Comparison of ENCODE assay signal across 17 mouse cellular contexts in the genomic region with DNA sequence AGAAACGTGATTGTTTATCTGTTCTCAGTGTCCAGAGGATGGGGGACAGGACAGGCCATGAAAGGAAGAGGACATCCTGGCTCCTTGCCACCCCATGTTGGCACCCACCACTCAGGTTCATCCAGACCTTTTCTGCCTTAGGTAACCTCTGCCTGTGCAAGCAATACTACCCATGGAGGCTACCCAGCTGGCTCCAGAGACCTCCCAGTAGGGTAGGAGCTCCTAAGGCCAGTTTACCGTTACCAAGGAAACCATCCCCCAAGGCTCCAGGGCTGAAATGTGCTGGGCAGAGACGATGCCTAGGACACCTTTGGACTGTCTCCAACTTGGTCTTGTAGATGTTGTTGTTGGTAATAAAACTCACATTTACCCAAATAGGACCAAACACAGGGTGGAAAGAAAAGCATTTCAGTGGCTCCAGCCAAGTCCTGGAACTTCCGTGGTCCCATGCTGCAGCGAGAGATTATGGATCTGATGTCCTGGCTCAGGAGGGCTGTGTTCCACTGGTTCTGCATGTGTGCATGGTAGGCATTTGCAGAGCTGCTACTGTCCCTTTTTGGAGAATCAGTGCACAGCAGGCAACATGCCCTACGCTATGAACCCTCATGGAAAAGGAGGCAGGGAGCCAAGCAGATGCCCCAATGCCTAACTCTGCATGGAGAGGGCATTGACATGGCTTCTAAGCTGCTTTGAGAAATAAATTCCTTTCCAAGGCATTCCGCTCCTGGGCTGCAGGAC. TPM values are rescaled to one million over a fixed set of nuclear protein-coding genes. Genes with fewer than 3 reads are reported as not detected.
DNase-seq lines count a peak whose midpoint lies in the region; ATAC-seq and TF ChIP-seq lines count a peak whose summit lies in the region.
"Had no signal": no experiment of that assay in that cellular context is flagged by ENCODE, and none has a peak within 500 bp of the region (broad histone marks: within the 10 kb centered on the region; RNA-seq: fewer than 3 reads in every experiment).

No protein-coding gene starts in this region.

- no peak overlapping the region for H3K27ac ChIP-seq in lung, embryonic 15.5 days
- H3K27ac ChIP-seq in embryonic facial prominence, embryonic 15.5 days (replicated peaks), result no peak overlapping the region
- H3K27ac ChIP-seq in midbrain, postnatal 0 days (ENCODE audit: low read depth, low read length), result peak overlapping the region; percentile 48
- H3K27ac ChIP-seq in intestine, embryonic 15.5 days, result no peak overlapping the region
- H3K27ac ChIP-seq: macrophage had no signal

- no peaks in the 10 kb centered on the region for H3K27me3 ChIP-seq in lung, embryonic 15.5 days
- no peaks in the 10 kb centered on the region for H3K27me3 ChIP-seq in embryonic facial prominence, embryonic 15.5 days
- no peaks in the 10 kb centered on the region for H3K27me3 ChIP-seq in midbrain, postnatal 0 days (ENCODE audit: insufficient read depth, low read length)
- no peaks in the 10 kb centered on the region for H3K27me3 ChIP-seq in intestine, embryonic 15.5 days (replicated peaks)

- peak; percentile 31 for DNase-seq in cerebellum, adult 11-12 months
- no peak for DNase-seq in cerebellum, adult 11 months
- no peak for DNase-seq in lung, adult 2 months
- DNase-seq in midbrain, postnatal 0 days (ENCODE audit: low spot score), result peak; percentile 91
- DNase-seq in urinary bladder, adult 18-20 months (ENCODE audit: low spot score in 2 of 2), result no peak
- DNase-seq: adrenal gland, postnatal 10 days; heart, adult 11 months; kidney, postnatal 14 days; thymus, adult 18-20 months had no signal

- H3K4me1 ChIP-seq in lung, embryonic 15.5 days, result 0 out of 2 replicates have a peak, but pooled peaks cover 4% of the 10 kb centered on the region
- peaks cover 4% of the 10 kb centered on the region for H3K4me1 ChIP-seq in lung, adult 2 months (ENCODE audit: control insufficient read depth, insufficient read depth, low read length)
- peaks cover 6% of the 10 kb centered on the region; the same call in 1 of the 2 replicates for H3K4me1 ChIP-seq in embryonic facial prominence, embryonic 15.5 days
- peaks cover 14% of the 10 kb centered on the region for H3K4me1 ChIP-seq in midbrain, postnatal 0 days (ENCODE audit: insufficient read depth, low read length)
- H3K4me1 ChIP-seq in intestine, embryonic 15.5 days (replicated peaks), result no peaks in the 10 kb centered on the region

- 0 out of 2 replicates have a peak, but pooled peaks have one; percentile 47 for ATAC-seq in lung, embryonic 15.5 days (ENCODE audit: borderline replicate concordance, extremely low read depth, low FRiP score, low TSS enrichment)
- ATAC-seq in embryonic facial prominence, embryonic 15.5 days (ENCODE audit: insufficient number of reproducible peaks, low FRiP score, low TSS enrichment, low read depth), result peak; percentile 24; the same call in 1 of the 2 replicates
- peak; percentile 66 for ATAC-seq in midbrain, postnatal 0 days (ENCODE audit: low FRiP score)
- no peak for ATAC-seq in intestine, embryonic 15.5 days
- ATAC-seq: intestine, embryonic 16.5 days had no signal

- no peaks in the 10 kb centered on the region for H3K36me3 ChIP-seq in lung, embryonic 15.5 days
- no peaks in the 10 kb centered on the region for H3K36me3 ChIP-seq in embryonic facial prominence, embryonic 15.5 days
- no peaks in the 10 kb centered on the region for H3K36me3 ChIP-seq in midbrain, postnatal 0 days (ENCODE audit: insufficient read depth, low read length)
- no peaks in the 10 kb centered on the region for H3K36me3 ChIP-seq in intestine, embryonic 15.5 days

- 55% methylated on average over 7 of the region's 7 CpGs for WGBS in lung, embryonic 15.5 days
- WGBS in lung, adult 2 months, result 55% methylated on average over 7 of the region's 7 CpGs
- 62% methylated on average over 7 of the region's 7 CpGs for WGBS in embryonic facial prominence, embryonic 15.5 days
- 46% methylated on average over 7 of the region's 7 CpGs for WGBS in midbrain, postnatal 0 days
- WGBS in intestine, embryonic 15.5 days, result 69% methylated on average over 7 of the region's 7 CpGs

- TF ChIP-seq POLR2A in lung, adult 2 months (IDR thresholded peaks at IDR 0.05; ENCODE audit: borderline replicate concordance, extremely low read depth, low read depth, low read length), result no peak

- no peak for TF ChIP-seq CTCF in lung, adult 2 months (IDR thresholded peaks at IDR 0.05; ENCODE audit: insufficient read depth, low read length)
- TF ChIP-seq CTCF in midbrain, postnatal 0 days (IDR thresholded peaks at IDR 0.05), result no peak

- no peaks in the 10 kb centered on the region for H3K9me3 ChIP-seq in lung, embryonic 15.5 days
- no peaks in the 10 kb centered on the region for H3K9me3 ChIP-seq in embryonic facial prominence, embryonic 15.5 days (replicated peaks)
- no peaks in the 10 kb centered on the region for H3K9me3 ChIP-seq in midbrain, postnatal 0 days (ENCODE audit: low read length)
- no peaks in the 10 kb centered on the region for H3K9me3 ChIP-seq in intestine, embryonic 15.5 days

- no peak overlapping the region for H3K4me3 ChIP-seq in lung, embryonic 15.5 days
- H3K4me3 ChIP-seq in lung, adult 2 months (replicated peaks; ENCODE audit: extremely low read depth, low read depth, low read length), result no peak overlapping the region
- no peak overlapping the region for H3K4me3 ChIP-seq in embryonic facial prominence, embryonic 15.5 days (replicated peaks)
- no peak overlapping the region for H3K4me3 ChIP-seq in midbrain, postnatal 0 days (ENCODE audit: low read depth, low read length)
- no peak overlapping the region for H3K4me3 ChIP-seq in intestine, embryonic 15.5 days (replicated peaks)
- H3K4me3 ChIP-seq: myocyte had no signal

- no peak overlapping the region for H3K9ac ChIP-seq in lung, embryonic 15.5 days
- H3K9ac ChIP-seq in embryonic facial prominence, embryonic 15.5 days, result no peak overlapping the region
- H3K9ac ChIP-seq in midbrain, postnatal 0 days (replicated peaks; ENCODE audit: low read length, poor library complexity, severe bottlenecking), result no peak overlapping the region
- no peak overlapping the region for H3K9ac ChIP-seq in intestine, embryonic 15.5 days

- H3K4me2 ChIP-seq in lung, embryonic 15.5 days, result no peak overlapping the region
- no peak overlapping the region for H3K4me2 ChIP-seq in embryonic facial prominence, embryonic 15.5 days (replicated peaks)
- no peak overlapping the region for H3K4me2 ChIP-seq in midbrain, postnatal 0 days (ENCODE audit: low read depth, low read length, poor library complexity, severe bottlenecking)
- no peak overlapping the region for H3K4me2 ChIP-seq in intestine, embryonic 15.5 days (replicated peaks)

RNA-seq across cellular contexts. Expression of gene 4933407L21Rik, which starts 6.0 kb away (rescaled TPM):
- 0.14 and 0.47 TPM in 2 replicates for polyA plus RNA-seq in lung, embryonic 15.5 days (2015; fragmentation: Nextera tagmentation; extraction: Ambion mirVana)
- polyA plus RNA-seq in lung, adult 2 months (2012; rRNA removed), result not detected in 2 replicates
- 0.45 and 1.2 TPM in 2 replicates for polyA plus RNA-seq in embryonic facial prominence, embryonic 15.5 days (2015; fragmentation: Nextera tagmentation; extraction: Ambion mirVana)
- 9.4 and 10.6 TPM in 2 replicates for total RNA-seq in midbrain, postnatal 0 days (2014; rRNA removed)
- 8.5 and 10.1 TPM in 2 replicates for polyA plus RNA-seq in midbrain, postnatal 0 days (2015; fragmentation: Nextera tagmentation; extraction: Ambion mirVana)
- 0.32 and 0.34 TPM in 2 replicates for polyA plus RNA-seq in intestine, embryonic 15.5 days (2015; fragmentation: Nextera tagmentation; extraction: Ambion mirVana)
- total RNA-seq: liver, adult 2 months had no signal
- polyA plus RNA-seq: heart, postnatal 0 days; liver, adult 2 months; macrophage; myocyte had no signal

RNA-seq across cellular contexts. Expression of gene Itm2c, which starts 28.2 kb away (rescaled TPM):
- polyA plus RNA-seq in lung, embryonic 15.5 days (2015; fragmentation: Nextera tagmentation; extraction: Ambion mirVana), result 208 and 219 TPM in 2 replicates
- polyA plus RNA-seq in lung, adult 2 months (2012; rRNA removed), result 232 and 319 TPM in 2 replicates
- 283 and 290 TPM in 2 replicates for polyA plus RNA-seq in embryonic facial prominence, embryonic 15.5 days (2015; fragmentation: Nextera tagmentation; extraction: Ambion mirVana)
- 312 and 376 TPM in 2 replicates for total RNA-seq in midbrain, postnatal 0 days (2014; rRNA removed)
- polyA plus RNA-seq in midbrain, postnatal 0 days (2015; fragmentation: Nextera tagmentation; extraction: Ambion mirVana), result 293 and 297 TPM in 2 replicates
- polyA plus RNA-seq in intestine, embryonic 15.5 days (2015; fragmentation: Nextera tagmentation; extraction: Ambion mirVana), result 135 TPM in 2 replicates

RNA-seq across cellular contexts. Expression of gene Gpr55, which starts 38.5 kb away (rescaled TPM):
- 0.09 TPM in 1 of 2 replicates, not detected in the other for polyA plus RNA-seq in lung, embryonic 15.5 days (2015; fragmentation: Nextera tagmentation; extraction: Ambion mirVana)
- polyA plus RNA-seq in lung, adult 2 months (2012; rRNA removed), result 0.49 and 0.58 TPM in 2 replicates
- polyA plus RNA-seq in embryonic facial prominence, embryonic 15.5 days (2015; fragmentation: Nextera tagmentation; extraction: Ambion mirVana), result 0.19 and 0.26 TPM in 2 replicates
- 0.22 TPM in 1 of 2 replicates, not detected in the other for total RNA-seq in midbrain, postnatal 0 days (2014; rRNA removed)
- polyA plus RNA-seq in midbrain, postnatal 0 days (2015; fragmentation: Nextera tagmentation; extraction: Ambion mirVana), result 0.10 and 0.19 TPM in 2 replicates
- polyA plus RNA-seq in intestine, embryonic 15.5 days (2015; fragmentation: Nextera tagmentation; extraction: Ambion mirVana), result 0.04 and 0.10 TPM in 2 replicates
- polyA plus RNA-seq: heart, postnatal 0 days; myocyte had no signal

Comparison
In these comparisons a context has a peak if more than half of its experiments do, and no peak if none do; other contexts are left out.
1. DNase-seq: peak in cerebellum, adult 11-12 months (single experiment) and midbrain, postnatal 0 days (single experiment); none in cerebellum, adult 11 months (single experiment), lung, adult 2 months (single experiment) and urinary bladder, adult 18-20 months (0 of 2).